Mouse (Mus musculus) heart, embryonic 16.5 days (tissue): Measurements from ENCODE around the gene Thoc5. TPM values are rescaled to one million over a fixed set of nuclear protein-coding genes. Genes with fewer than 3 reads are reported as not detected.
A peak's percentile ranks its signal among the peaks of the same experiment; 100 is the strongest.

Experiments used
- ATAC-seq: fragments of 200-750 bp; cut with Nextera tagmentation; replicated peaks from 2 replicates; pipeline ENCODE4 v1.8.0; 2017; ENCODE audit warnings: moderate number of reproducible peaks; ENCODE audit not compliant: insufficient read depth, low FRiP score; ENCODE audit errors: extremely low read depth
- H3K27ac ChIP-seq: fragments of 300-500 bp; sonication (generic); 2 replicates; pipeline ENCODE4 v1.5.1; 2014; ENCODE audit warnings: mild to moderate bottlenecking, low read length, control low read depth, moderate library complexity
- H3K27me3 ChIP-seq: fragments of 300-500 bp; sonication (generic); 2 replicates; pipeline ENCODE4 v1.6.1; 2014; ENCODE audit warnings: low read length, mixed read lengths; ENCODE audit not compliant: control insufficient read depth, insufficient read depth
- H3K36me3 ChIP-seq: fragments of 300-500 bp; sonication (generic); 2 replicates; pipeline ENCODE4 v1.6.1; 2014; ENCODE audit not compliant: control insufficient read depth, insufficient read depth
- H3K4me1 ChIP-seq: fragments of 300-500 bp; sonication (generic); 2 replicates; pipeline ENCODE4 v1.6.1; 2014; ENCODE audit warnings: low read length, mixed read lengths; ENCODE audit not compliant: control insufficient read depth, insufficient read depth
- H3K4me2 ChIP-seq: fragments of 300-500 bp; sonication (generic); 2 replicates; pipeline ENCODE4 v1.6.1; 2014; ENCODE audit warnings: low read depth, mild to moderate bottlenecking, control low read depth, low read length
- H3K4me3 ChIP-seq: fragments of 300-500 bp; sonication (generic); 2 replicates; pipeline ENCODE4 v1.5.1; 2014; ENCODE audit warnings: mild to moderate bottlenecking, control low read depth, low read length
- H3K9ac ChIP-seq: fragments of 300-500 bp; sonication (generic); 2 replicates; pipeline ENCODE4 v1.6.1; 2014; ENCODE audit warnings: low read length, control low read depth
- H3K9me3 ChIP-seq: fragments of 300-500 bp; sonication (generic); replicated peaks from 2 replicates; pipeline ENCODE4 v1.6.1; 2016; ENCODE audit warnings: low read length; ENCODE audit not compliant: control insufficient read depth
- WGBS: fragments of 180-500 bp; shearing (Covaris S2); extraction: QIAGEN DNeasy Blood & Tissue Kit; methylation state at CpG from one replicate; pipeline ENCODE4 v1.1.7; 2014; 5-methylcytosine and 5-hydroxymethylcytosine counted together
- polyA plus RNA-seq: library from polyadenylated mRNA; unstranded; fragments of >200 nt; fragmentation: Nextera tagmentation; extraction: Ambion mirVana; gene quantifications from 2 replicates; pipeline ENCODE4 v1.2.1, GENCODE M21; 2015

Gene Thoc5
- polyA plus RNA-seq, 1 experiment from 2014 or later, result 25.9 TPM

GRCm38 (mm10) chr11:4936243-4936642 lies 41.1 kb downstream of the Thoc5 start:
- H3K27me3 ChIP-seq, result no peaks in the 10 kb centered on the region
- no peak overlapping the region for H3K9ac ChIP-seq
- H3K4me2 ChIP-seq, result no peak overlapping the region
- H3K36me3 ChIP-seq, result no peaks in the 10 kb centered on the region
- H3K9me3 ChIP-seq, result no peaks in the 10 kb centered on the region
- H3K4me1 ChIP-seq, result peaks cover 12% of the 10 kb centered on the region
- H3K4me3 ChIP-seq, result no peak overlapping the region
- H3K27ac ChIP-seq, result no peak overlapping the region
- ATAC-seq, result no peak
- 82% methylated on average over 5 of the region's 5 CpGs for WGBS

- Histone ChIP-seq H3K4me1 (peaks cover 9% of the 10 kb centered on the region; the same call in 1 of the 2 replicates), H3K4me3 (peak overlapping the region; percentile 56), H3K4me2 (peak overlapping the region; percentile 81), H3K27ac (no peak overlapping the region), H3K9me3 (no peaks in the 10 kb centered on the region), H3K36me3 (no peaks in the 10 kb centered on the region), H3K9ac (no peak overlapping the region), H3K27me3 (peaks cover 63% of the 10 kb centered on the region)
- 47% methylated on average over 13 of the region's 13 CpGs for WGBS
- no peak for ATAC-seq
Observed at GRCm38 (mm10) chr11:4946530-4946929, 51.4 kb downstream of the Thoc5 start.

GRCm38 (mm10) chr11:4946947-4947812 lies 52.1 kb downstream of the Thoc5 start:
- Histone ChIP-seq H3K4me1 (peaks cover 9% of the 10 kb centered on the region; the same call in 1 of the 2 replicates), H3K27me3 (peaks cover 69% of the 10 kb centered on the region), H3K4me2 (peak overlapping the region; percentile 81), H3K4me3 (peak overlapping the region; percentile 56), H3K27ac (no peak overlapping the region), H3K36me3 (no peaks in the 10 kb centered on the region), H3K9ac (0 out of 2 replicates have a peak overlapping the region, but pooled peaks have one; percentile 33), H3K9me3 (no peaks in the 10 kb centered on the region)
- under 1% methylated on average over 113 of the region's 120 CpGs for WGBS
- peak; percentile 61 for ATAC-seq

- no peaks in the 10 kb centered on the region for H3K9me3 ChIP-seq
- H3K4me3 ChIP-seq, result peak within 1 kb of the TSS; percentile 56
- under 1% methylated on average over 35 of the region's 41 CpGs for WGBS
- peaks cover 9% of the 10 kb centered on the region; the same call in 1 of the 2 replicates for H3K4me1 ChIP-seq
- H3K36me3 ChIP-seq, result no peaks in the 10 kb centered on the region
- ATAC-seq, result no peak
- peaks cover 75% of the 10 kb centered on the region for H3K27me3 ChIP-seq
- 0 out of 2 replicates have a peak within 1 kb of the TSS, but pooled peaks have one; percentile 33 for H3K9ac ChIP-seq
- no peak within 1 kb of the TSS for H3K27ac ChIP-seq
- peak within 1 kb of the TSS; percentile 81 for H3K4me2 ChIP-seq
Observed at GRCm38 (mm10) chr11:4947813-4948174, 52.7 kb downstream of the Thoc5 start, which contains the start of gene Nefh. Nefh (minus strand) TSS chr11:4948064.

GRCm38 (mm10) chr11:4948792-4949191 lies 53.7 kb downstream of the Thoc5 start:
- Histone ChIP-seq H3K27me3 (peaks cover 85% of the 10 kb centered on the region), H3K4me3 (peak overlapping the region; percentile 10; the same call in 1 of the 2 replicates), H3K4me2 (no peak overlapping the region), H3K27ac (no peak overlapping the region), H3K9ac (no peak overlapping the region), H3K36me3 (no peaks in the 10 kb centered on the region), H3K9me3 (no peaks in the 10 kb centered on the region), H3K4me1 (peaks cover 9% of the 10 kb centered on the region; the same call in 1 of the 2 replicates)
- ATAC-seq, result no peak
- WGBS, result 36% methylated on average over 8 of the region's 8 CpGs

GRCm38 (mm10) chr11:4949256-4950044 lies 54.3 kb downstream of the Thoc5 start:
- 6% methylated on average over 23 of the region's 23 CpGs for WGBS
- no peak overlapping the region for H3K27ac ChIP-seq
- ATAC-seq, result peak; percentile 38; the same call in 1 of the 2 replicates
- no peaks in the 10 kb centered on the region for H3K36me3 ChIP-seq
- H3K9ac ChIP-seq, result no peak overlapping the region
- peaks cover 9% of the 10 kb centered on the region; the same call in 1 of the 2 replicates for H3K4me1 ChIP-seq
- peak overlapping the region; percentile 10; the same call in 1 of the 2 replicates for H3K4me3 ChIP-seq
- H3K9me3 ChIP-seq, result no peaks in the 10 kb centered on the region
- H3K27me3 ChIP-seq, result peaks cover 89% of the 10 kb centered on the region
- H3K4me2 ChIP-seq, result no peak overlapping the region

GRCm38 (mm10) chr11:4953401-4953800 lies 58.3 kb downstream of the Thoc5 start:
- H3K27ac ChIP-seq, result no peak overlapping the region
- peaks cover 73% of the 10 kb centered on the region for H3K27me3 ChIP-seq
- H3K9ac ChIP-seq, result no peak overlapping the region
- ATAC-seq, result no peak
- H3K4me1 ChIP-seq, result 0 out of 2 replicates have a peak, but pooled peaks cover 2% of the 10 kb centered on the region
- H3K4me3 ChIP-seq, result no peak overlapping the region
- no peaks in the 10 kb centered on the region for H3K36me3 ChIP-seq
- H3K9me3 ChIP-seq, result no peaks in the 10 kb centered on the region
- no peak overlapping the region for H3K4me2 ChIP-seq
- WGBS, result 4% methylated on average over 6 of the region's 6 CpGs

- Histone ChIP-seq H3K27ac (no peak overlapping the region), H3K9me3 (no peaks in the 10 kb centered on the region), H3K36me3 (no peaks in the 10 kb centered on the region), H3K4me2 (no peak overlapping the region), H3K27me3 (peaks cover 68% of the 10 kb centered on the region), H3K4me3 (no peak overlapping the region), H3K4me1 (0 out of 2 replicates have a peak, but pooled peaks cover 2% of the 10 kb centered on the region), H3K9ac (no peak overlapping the region)
- WGBS, result 3% methylated on average over 8 of the region's 8 CpGs
- no peak for ATAC-seq
Observed at GRCm38 (mm10) chr11:4953918-4954317, 58.8 kb downstream of the Thoc5 start.
